Comparison of ENCODE assay signal across 9 mouse cellular contexts in genomic region chr12:108284455-108285224, GRCm38 (mm10). TPM values are rescaled to one million over a fixed set of nuclear protein-coding genes. Genes with fewer than 3 reads are reported as not detected.
DNase-seq lines count a peak whose midpoint lies in the region; ATAC-seq lines count a peak whose summit lies in the region.
"Had no signal": no experiment of that assay in that cellular context is flagged by ENCODE, and none has a peak within 500 bp of the region (broad histone marks: within the 10 kb centered on the region; RNA-seq: fewer than 3 reads in every experiment).

No protein-coding gene starts in this region.

- no peak overlapping the region for H3K4me3 ChIP-seq in lung, embryonic 15.5 days
- H3K4me3 ChIP-seq in forebrain, embryonic 12.5 days (replicated peaks): no peak overlapping the region
- H3K4me3 ChIP-seq in stomach, embryonic 16.5 days (replicated peaks; ENCODE audit: low read length): no peak overlapping the region

- no peak overlapping the region for H3K9ac ChIP-seq in lung, embryonic 15.5 days
- H3K9ac ChIP-seq in forebrain, embryonic 12.5 days: peak overlapping the region; percentile 21; the same call in 1 of the 2 replicates
- no peak overlapping the region for H3K9ac ChIP-seq in stomach, embryonic 16.5 days (ENCODE audit: low read length)

- 32% methylated on average over 14 of the region's 14 CpGs for WGBS in lung, embryonic 15.5 days
- 34% methylated on average over 13 of the region's 14 CpGs for WGBS in forebrain, embryonic 12.5 days
- 42% methylated on average over 14 of the region's 14 CpGs for WGBS in stomach, embryonic 16.5 days

- ATAC-seq in lung, embryonic 15.5 days (ENCODE audit: borderline replicate concordance, extremely low read depth, low FRiP score, low TSS enrichment): peak; percentile 20; the same call in 1 of the 2 replicates
- peak; percentile 28; the same call in 1 of the 2 replicates for ATAC-seq in forebrain, embryonic 12.5 days (ENCODE audit: low FRiP score)
- peak; percentile 2; the same call in 1 of the 2 replicates for ATAC-seq in stomach, embryonic 16.5 days (ENCODE audit: insufficient read depth, low FRiP score)

- H3K36me3 ChIP-seq in lung, embryonic 15.5 days: no peaks in the 10 kb centered on the region
- H3K36me3 ChIP-seq in forebrain, embryonic 12.5 days (replicated peaks): no peaks in the 10 kb centered on the region
- H3K36me3 ChIP-seq in stomach, embryonic 16.5 days (ENCODE audit: control insufficient read depth, insufficient read depth, low read length): no peaks in the 10 kb centered on the region

- peaks cover 17% of the 10 kb centered on the region for H3K4me1 ChIP-seq in lung, embryonic 15.5 days
- peaks cover 27% of the 10 kb centered on the region for H3K4me1 ChIP-seq in forebrain, embryonic 12.5 days
- peaks cover 12% of the 10 kb centered on the region; the same call in 1 of the 2 replicates for H3K4me1 ChIP-seq in stomach, embryonic 16.5 days (ENCODE audit: control insufficient read depth, insufficient read depth, low read length)

- H3K9me3 ChIP-seq in lung, embryonic 15.5 days: no peaks in the 10 kb centered on the region
- no peaks in the 10 kb centered on the region for H3K9me3 ChIP-seq in forebrain, embryonic 12.5 days
- no peaks in the 10 kb centered on the region for H3K9me3 ChIP-seq in stomach, embryonic 16.5 days (replicated peaks; ENCODE audit: control insufficient read depth, low read length)

- H3K4me2 ChIP-seq in lung, embryonic 15.5 days: peak overlapping the region; percentile 14
- peak overlapping the region; percentile 36 for H3K4me2 ChIP-seq in forebrain, embryonic 12.5 days
- H3K4me2 ChIP-seq in stomach, embryonic 16.5 days (ENCODE audit: low read depth, low read length): no peak overlapping the region

- H3K27me3 ChIP-seq in lung, embryonic 15.5 days: no peaks in the 10 kb centered on the region
- no peaks in the 10 kb centered on the region for H3K27me3 ChIP-seq in forebrain, embryonic 12.5 days
- H3K27me3 ChIP-seq in stomach, embryonic 16.5 days (ENCODE audit: control insufficient read depth, insufficient read depth, low read length): no peaks in the 10 kb centered on the region

- no peak for DNase-seq in lung, postnatal 25 days (ENCODE audit: low spot score)
- peak; percentile 38 to 44 for DNase-seq in lung, postnatal 4 days
- DNase-seq in frontal cortex, postnatal 36 days (ENCODE audit: low spot score in 2 of 2): no peak
- DNase-seq in left cerebral cortex, postnatal 4 days: no peak
- DNase-seq: cerebellum, adult 18-20 months; thymus, postnatal 4 days had no signal

- intact Hi-C loops in left cerebral cortex, postnatal 4 days (cut with DNase I): no loop called here

- peak overlapping the region; percentile 41; the same call in 1 of the 2 replicates for H3K27ac ChIP-seq in lung, embryonic 15.5 days
- peak overlapping the region; percentile 81 for H3K27ac ChIP-seq in forebrain, embryonic 12.5 days
- peak overlapping the region; percentile 40; the same call in 1 of the 2 replicates for H3K27ac ChIP-seq in stomach, embryonic 16.5 days (ENCODE audit: low read length)

RNA-seq across cellular contexts. Expression of gene Ccdc85c, which starts 9.4 kb away (rescaled TPM):
- polyA plus RNA-seq in lung, embryonic 15.5 days (2015; fragmentation: Nextera tagmentation; extraction: Ambion mirVana): 4.9 and 6.1 TPM in 2 replicates
- polyA plus RNA-seq in forebrain, embryonic 12.5 days (2016; fragmentation: Nextera tagmentation; extraction: Ambion mirVana): 10.7 and 14.7 TPM in 2 replicates
- polyA plus RNA-seq in stomach, embryonic 16.5 days (2015; fragmentation: Nextera tagmentation; extraction: Ambion mirVana): 6.5 and 6.9 TPM in 2 replicates
- 10 to 100 TPM; 60.2 to 64.1 TPM for total RNA-seq in left cerebral cortex, postnatal 4 days (2021)

RNA-seq across cellular contexts. Expression of gene Hhipl1, which starts 21.4 kb away (rescaled TPM):
- polyA plus RNA-seq in lung, embryonic 15.5 days (2015; fragmentation: Nextera tagmentation; extraction: Ambion mirVana): 0.89 and 1.0 TPM in 2 replicates
- polyA plus RNA-seq in forebrain, embryonic 12.5 days (2016; fragmentation: Nextera tagmentation; extraction: Ambion mirVana): 3.3 and 3.5 TPM in 2 replicates
- 0.44 and 0.65 TPM in 2 replicates for polyA plus RNA-seq in stomach, embryonic 16.5 days (2015; fragmentation: Nextera tagmentation; extraction: Ambion mirVana)
- 1 to 10 TPM; 6.3 to 6.6 TPM for total RNA-seq in left cerebral cortex, postnatal 4 days (2021)

RNA-seq across cellular contexts. Expression of gene Cyp46a1, which starts 49.5 kb away (rescaled TPM):
- 6.3 and 6.6 TPM in 2 replicates for polyA plus RNA-seq in lung, embryonic 15.5 days (2015; fragmentation: Nextera tagmentation; extraction: Ambion mirVana)
- 24.4 and 24.6 TPM in 2 replicates for polyA plus RNA-seq in forebrain, embryonic 12.5 days (2016; fragmentation: Nextera tagmentation; extraction: Ambion mirVana)
- 6.8 and 8.5 TPM in 2 replicates for polyA plus RNA-seq in stomach, embryonic 16.5 days (2015; fragmentation: Nextera tagmentation; extraction: Ambion mirVana)
- total RNA-seq in left cerebral cortex, postnatal 4 days (2021): 10 to 100 TPM; 65.7 to 78.6 TPM

Comparison
In these comparisons a context has a peak if more than half of its experiments do, and no peak if none do; other contexts are left out.
1. DNase-seq: peak in lung, postnatal 4 days (2 of 2); none in lung, postnatal 25 days (single experiment), frontal cortex, postnatal 36 days (0 of 2) and left cerebral cortex, postnatal 4 days (single experiment).
2. Peak in every context shown above with its lines, with median percentiles within 50 percentile points of each other: ATAC-seq and H3K27ac ChIP-seq.